Mouse (Mus musculus) lung, embryonic 15.5 days (tissue): ENCODE data around the gene Ift122. TPM values are rescaled to one million over a fixed set of nuclear protein-coding genes. Genes with fewer than 3 reads are reported as not detected.

Experiments
- polyA plus RNA-seq: library from polyadenylated mRNA; unstranded; fragments of >200 nt; fragmentation: Nextera tagmentation; extraction: Ambion mirVana; gene quantifications from 2 replicates; pipeline ENCODE4 v1.2.1, GENCODE M21; 2015

Ift122 gene
- polyA plus RNA-seq, 1 experiment from 2014 or later: 24.6 TPM

Other genes starting within 250 kb of the Ift122 start
- gene Raf1, start 176.8 kb upstream of the Ift122 start, polyA plus RNA-seq: 81.9 and 90.6 TPM in 2 replicates
- gene Tmem40, start 91.1 kb upstream of the Ift122 start, polyA plus RNA-seq: 2.6 and 3.1 TPM in 2 replicates
- gene Cand2, start 78.9 kb upstream of the Ift122 start, polyA plus RNA-seq: 32.0 and 32.1 TPM in 2 replicates
- 2,081 and 2,182 TPM in 2 replicates for gene Rpl32, start 44.7 kb upstream of the Ift122 start, polyA plus RNA-seq
- gene Efcab12, start 15.1 kb upstream of the Ift122 start, polyA plus RNA-seq: 1.1 and 1.2 TPM in 2 replicates
- 21.0 and 22.6 TPM in 2 replicates for gene Mbd4, start 99 bp upstream of the Ift122 start, polyA plus RNA-seq
- gene Rho, start 78.3 kb downstream of the Ift122 start, polyA plus RNA-seq: 0.20 and 0.35 TPM in 2 replicates
- not detected in 2 replicates for gene H1foo, start 91.5 kb downstream of the Ift122 start, polyA plus RNA-seq
- 49.2 and 53.5 TPM in 2 replicates for gene Plxnd1, start 141.5 kb downstream of the Ift122 start, polyA plus RNA-seq